Mouse (Mus musculus) embryonic facial prominence, embryonic 15.5 days (tissue): ENCODE results near the gene Krt84. TPM values are rescaled to one million over a fixed set of nuclear protein-coding genes. Genes with fewer than 3 reads are reported as not detected.

Source experiments
- microRNA-seq: library from miRNA; unstranded; fragments of <30 nt; microRNA quantifications from one replicate; pipeline ENCODE4, GENCODE M21; 2016; ENCODE audit warnings: borderline number of aligned reads
- polyA plus RNA-seq: library from polyadenylated mRNA; unstranded; fragments of >200 nt; fragmentation: Nextera tagmentation; extraction: Ambion mirVana; gene quantifications from 2 replicates; pipeline ENCODE4 v1.2.1, GENCODE M21; 2015

Krt84 gene
- polyA plus RNA-seq, 1 experiment from 2014 or later = 0.28 TPM

Small RNA genes within 50 kb of the gene (microRNA-seq; reads per million reads assigned to microRNA genes)
- gene Gm44393 (not detected), gene Gm44460 (not detected)

Other genes starting within 250 kb of the Krt84 start
- 69.9 and 71.9 TPM in 2 replicates for gene Atg101, start 248.5 kb downstream of the Krt84 start, polyA plus RNA-seq
- 1.3 and 1.5 TPM in 2 replicates for gene 6030408B16Rik, start 239.6 kb downstream of the Krt84 start, polyA plus RNA-seq
- 26.9 and 33.5 TPM in 2 replicates for gene Krt80, start 162.7 kb downstream of the Krt84 start, polyA plus RNA-seq
- gene Krt7, start 121.8 kb downstream of the Krt84 start, polyA plus RNA-seq = 86.5 and 93.4 TPM in 2 replicates
- gene Krt87, start 94.0 kb downstream of the Krt84 start, polyA plus RNA-seq = 5.5 and 11.0 TPM in 2 replicates
- gene Krt88, start 85.1 kb downstream of the Krt84 start, polyA plus RNA-seq = not detected in 2 replicates
- gene Krt81, start 69.1 kb downstream of the Krt84 start, polyA plus RNA-seq = 4.2 and 10.2 TPM in 2 replicates
- 2.1 and 5.3 TPM in 2 replicates for gene Krt86, start 59.3 kb downstream of the Krt84 start, polyA plus RNA-seq
- gene Krt83, start 41.3 kb downstream of the Krt84 start, polyA plus RNA-seq = 5.6 and 16.5 TPM in 2 replicates
- 8.5 and 16.4 TPM in 2 replicates for gene Gm49425, start 15.6 kb downstream of the Krt84 start, polyA plus RNA-seq
- gene Krt82, start 17.8 kb upstream of the Krt84 start, polyA plus RNA-seq = 2.1 and 2.8 TPM in 2 replicates
- 2.4 and 2.6 TPM in 2 replicates for gene Krt90, start 30.1 kb upstream of the Krt84 start, polyA plus RNA-seq
- 8.8 and 13.7 TPM in 2 replicates for gene Krt75, start 41.1 kb upstream of the Krt84 start, polyA plus RNA-seq
- not detected in 2 replicates for gene Gm5414, start 95.4 kb upstream of the Krt84 start, polyA plus RNA-seq
- not detected in 2 replicates for gene Gm5478, start 114.6 kb upstream of the Krt84 start, polyA plus RNA-seq
- gene Krt6b, start 147.5 kb upstream of the Krt84 start, polyA plus RNA-seq = 8.2 and 9.1 TPM in 2 replicates
- 310 and 324 TPM in 2 replicates for gene Krt6a, start 161.5 kb upstream of the Krt84 start, polyA plus RNA-seq
- 867 and 987 TPM in 2 replicates for gene Krt5, start 180.1 kb upstream of the Krt84 start, polyA plus RNA-seq
- gene Krt71, start 210.3 kb upstream of the Krt84 start, polyA plus RNA-seq = 101 and 197 TPM in 2 replicates